Mouse (Mus musculus) myocyte (in vitro differentiated cells): ENCODE data around the gene Cmtm2b.

Experiments
- CEBPB ChIP-seq: IDR thresholded peaks from 2 replicates; pipeline ENCODE4 v1.6.1; 2011; ENCODE audit warnings: mild to moderate bottlenecking, moderate library complexity; ENCODE audit not compliant: poor library complexity, insufficient read depth, severe bottlenecking
- E2F4 ChIP-seq: IDR thresholded peaks from one replicate; pipeline ENCODE4 v1.6.1; 2011; ENCODE audit warnings: mild to moderate bottlenecking, control low read depth, moderate library complexity; ENCODE audit not compliant: insufficient read depth
- MAX ChIP-seq: IDR thresholded peaks from one replicate; pipeline ENCODE4 v1.6.1; 2011; ENCODE audit warnings: low read depth, mild to moderate bottlenecking, control low read depth
- MYOD1 ChIP-seq, 3 experiments: IDR thresholded peaks; one replicate each; pipeline ENCODE4 v1.6.1; 2011; ENCODE audit warnings: control low read depth in 2 of 3, low read depth in 2 of 3, mild to moderate bottlenecking in 2 of 3, moderate library complexity in 1 of 3; ENCODE audit not compliant: insufficient read length in 2 of 3, control insufficient read depth in 1 of 3
- POLR2A ChIP-seq: IDR thresholded peaks from one replicate; pipeline ENCODE4 v1.6.1; 2011; ENCODE audit warnings: low read depth, mild to moderate bottlenecking, control low read depth, moderate library complexity; ENCODE audit not compliant: insufficient read length
- REST ChIP-seq: IDR thresholded peaks from one replicate; pipeline ENCODE4 v1.6.1; 2011; ENCODE audit warnings: mild to moderate bottlenecking, control low read depth, moderate library complexity; ENCODE audit not compliant: insufficient read depth, insufficient read length
- TCF12 ChIP-seq: IDR thresholded peaks from one replicate; pipeline ENCODE4 v1.6.1; 2011; ENCODE audit warnings: mild to moderate bottlenecking, control low read depth; ENCODE audit not compliant: poor library complexity, insufficient read depth, severe bottlenecking
- TCF3 ChIP-seq: IDR thresholded peaks from one replicate; pipeline ENCODE4 v1.6.1; 2011; ENCODE audit warnings: low read depth, control low read depth; ENCODE audit not compliant: insufficient read length
- USF1 ChIP-seq: IDR thresholded peaks from one replicate; pipeline ENCODE4 v1.6.1; 2011; ENCODE audit warnings: low read depth, mild to moderate bottlenecking, control low read depth, moderate library complexity

DNA sequence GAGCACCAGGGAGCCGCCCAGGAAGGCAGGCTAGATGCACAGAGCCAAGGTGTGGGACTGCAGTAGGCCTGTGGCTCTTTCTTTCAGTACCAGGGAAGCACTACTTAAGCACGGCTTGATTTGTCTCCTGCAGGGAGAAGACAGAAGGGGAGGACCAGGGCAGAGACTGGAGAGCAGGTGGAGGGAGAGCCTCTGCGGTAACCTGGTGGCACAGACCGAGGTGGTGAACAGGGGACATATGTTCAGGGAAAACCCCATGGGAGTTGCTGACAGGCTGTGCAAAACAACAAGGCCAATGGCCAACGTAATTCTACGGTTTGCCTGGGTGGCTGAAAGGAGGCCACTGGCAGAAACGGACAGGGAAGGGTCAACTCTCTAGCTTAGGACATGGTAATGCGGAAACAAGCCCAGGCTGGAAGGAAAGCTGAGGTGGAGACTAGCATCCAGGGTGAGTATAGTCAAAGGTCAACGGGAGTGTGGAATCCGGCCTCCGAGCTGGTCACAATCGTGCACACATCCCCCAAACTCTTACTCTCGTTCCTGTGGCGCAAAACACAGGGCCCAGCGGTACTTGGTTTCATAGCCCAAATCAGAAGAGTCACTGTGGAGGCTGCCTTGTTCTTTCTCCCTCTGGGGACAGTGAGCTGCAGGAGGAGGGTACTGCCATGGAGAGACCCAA, 37.9 kb downstream of the Cmtm2b start:
- TF ChIP-seq TCF12 (no peak), POLR2A (no peak), E2F4 (no peak), MYOD1 (IDR thresholded peaks at IDR 0.05; ENCODE audit: control insufficient read depth in 1 of 3, insufficient read length in 2 of 3, low read depth in 2 of 3) (no peak), USF1 (no peak), REST (no peak), CEBPB (no peak), MAX (no peak), TCF3 (no peak)
